Mouse (Mus musculus): ENCODE results near the gene Pdxk. TPM values are rescaled to one million over a fixed set of nuclear protein-coding genes. Genes with fewer than 3 reads are reported as not detected.

The Pdxk gene
- total and polyA plus RNA-seq, 3 experiments, result 4.3 to 6.8 (median 6.4) TPM

DNA sequence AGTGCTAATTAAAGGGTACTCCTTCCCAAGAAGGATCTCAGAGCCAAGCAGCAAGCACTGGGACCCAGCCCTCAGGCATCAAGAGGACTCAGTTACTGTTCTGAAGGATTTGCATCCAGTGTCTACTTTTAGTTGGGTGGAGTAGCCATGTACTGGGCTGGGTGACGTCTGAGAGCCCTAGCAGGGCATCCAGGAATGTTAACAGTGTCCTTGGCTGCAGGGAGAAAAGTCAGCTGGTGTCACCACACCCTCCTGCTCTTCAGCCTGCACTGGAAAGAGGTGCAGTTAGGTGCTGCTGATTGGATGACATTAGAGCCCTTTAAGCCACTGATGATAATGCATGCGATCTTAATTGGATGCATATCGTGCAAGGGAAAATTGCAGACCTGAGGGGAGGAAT, 31.9 kb downstream of the Pdxk start:
- Histone ChIP-seq H3K27me3 (replicated peaks) (no peaks in the 10 kb centered on the region), H3K27ac (ENCODE audit: insufficient read depth, low read depth) (no peak overlapping the region), H3K4me1 (ENCODE audit: control insufficient read depth in 1 of 2, insufficient read depth in 2 of 2) (peaks cover 14 to 35% of the 10 kb centered on the region in 2 experiments), H3K36me3 (replicated peaks in 1 of 2; ENCODE audit: control insufficient read depth in 1 of 2, insufficient read depth in 1 of 2, low read length in 1 of 2) (peaks cover 10 to 17% of the 10 kb centered on the region in 2 experiments), H3K4me2 (ENCODE audit: insufficient read depth, low read depth, poor library complexity, severe bottlenecking) (no peak overlapping the region), H3K4me3 (replicated peaks in 1 of 3; ENCODE audit: low read depth in 2 of 3, low read length in 2 of 3, poor library complexity in 1 of 3) (no peak overlapping the region), H3K9ac (ENCODE audit: insufficient read depth, low read depth) (no peak overlapping the region), H3K79me2 (replicated peaks; ENCODE audit: control insufficient read depth, extremely low read depth, insufficient read depth, poor library complexity, severe bottlenecking) (no peaks in the 10 kb centered on the region), H3K9me3 (replicated peaks; ENCODE audit: low read length) (no peaks in the 10 kb centered on the region)
- TF ChIP-seq TBP (conservative IDR thresholded peaks at IDR 0.05; ENCODE audit: low read depth, low read length), result no peak
- no peak for TF ChIP-seq MAFK (IDR thresholded peaks at IDR 0.05; ENCODE audit: insufficient replicate concordance, low read length)
- no peak for TF ChIP-seq CHD1 (IDR thresholded peaks at IDR 0.05; ENCODE audit: low read depth, low read length)
- TF ChIP-seq ETS1 (conservative IDR thresholded peaks at IDR 0.05; ENCODE audit: low read depth, low read length), result no peak
- TF ChIP-seq UBTF (IDR thresholded peaks at IDR 0.05; ENCODE audit: low read depth, low read length), result no peak
- no peak for DNase-seq (ENCODE audit: extremely low read depth)
- dilution Hi-C loops (cut with MboI; ENCODE audit: extremely low pct_ligation_motif_present, extremely low pct_unique_long_range_greater_than_20kb, low sequenced_read_pairs), result no loop called here
- in situ Hi-C loops (cut with MboI; ENCODE audit: low pct_ligation_motif_present, low pct_unique_long_range_greater_than_20kb, low sequenced_read_pairs), result no loop called here

DNA sequence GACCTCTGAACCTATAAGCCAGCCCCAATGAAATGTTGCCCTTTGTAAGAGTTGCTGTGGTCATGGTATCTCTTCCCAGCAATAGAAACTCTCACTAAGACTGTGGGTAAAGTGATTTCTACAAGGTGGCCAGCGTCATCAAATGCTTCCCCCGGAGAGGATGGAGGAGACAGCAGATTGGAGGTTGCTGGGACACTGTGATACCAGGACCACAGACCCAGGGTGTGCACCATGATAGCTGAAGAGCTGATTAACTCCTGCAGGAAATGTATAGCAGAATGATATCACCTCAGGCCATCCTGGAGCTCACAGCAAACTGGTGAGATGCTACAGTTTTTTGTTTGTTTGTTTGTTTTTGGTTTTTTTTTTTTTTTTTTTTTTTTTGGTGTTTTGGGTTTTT, 35.0 kb downstream of the Pdxk start:
- no peak overlapping the region for H3K27ac ChIP-seq (ENCODE audit: insufficient read depth, low read depth)
- H3K4me2 ChIP-seq (ENCODE audit: insufficient read depth, low read depth, poor library complexity, severe bottlenecking), result no peak overlapping the region
- DNase-seq (ENCODE audit: extremely low read depth), result no peak
- peaks cover 18 to 28% of the 10 kb centered on the region in 2 experiments for H3K36me3 ChIP-seq (replicated peaks in 1 of 2; ENCODE audit: control insufficient read depth in 1 of 2, insufficient read depth in 1 of 2, low read length in 1 of 2)
- no peak overlapping the region for H3K4me3 ChIP-seq (replicated peaks in 1 of 3; ENCODE audit: low read depth in 2 of 3, low read length in 2 of 3, poor library complexity in 1 of 3)
- dilution Hi-C loops (cut with MboI; ENCODE audit: extremely low pct_ligation_motif_present, extremely low pct_unique_long_range_greater_than_20kb, low sequenced_read_pairs), result no loop called here
- H3K9ac ChIP-seq (ENCODE audit: insufficient read depth, low read depth), result no peak overlapping the region
- H3K79me2 ChIP-seq (replicated peaks; ENCODE audit: control insufficient read depth, extremely low read depth, insufficient read depth, poor library complexity, severe bottlenecking), result no peaks in the 10 kb centered on the region
- in situ Hi-C loops (cut with MboI; ENCODE audit: low pct_ligation_motif_present, low pct_unique_long_range_greater_than_20kb, low sequenced_read_pairs), result no loop called here
- H3K9me3 ChIP-seq (replicated peaks; ENCODE audit: low read length), result no peaks in the 10 kb centered on the region
- TF ChIP-seq JUND (conservative IDR thresholded peaks at IDR 0.05; ENCODE audit: low read depth, low read length) (no peak), BHLHE40 (IDR thresholded peaks at IDR 0.05; ENCODE audit: low read depth, low read length) (no peak), RAD21 (IDR thresholded peaks at IDR 0.05; ENCODE audit: low read depth, low read length) (no peak), TCF12 (IDR thresholded peaks at IDR 0.05; ENCODE audit: low read depth, low read length) (no peak), GABPA (IDR thresholded peaks at IDR 0.05; ENCODE audit: insufficient replicate concordance, low read depth, low read length) (no peak), ETS1 (conservative IDR thresholded peaks at IDR 0.05; ENCODE audit: low read depth, low read length) (no peak), UBTF (IDR thresholded peaks at IDR 0.05; ENCODE audit: low read depth, low read length) (no peak), MEF2A (IDR thresholded peaks at IDR 0.05; ENCODE audit: borderline replicate concordance, low read depth, low read length) (no peak), MAFK (IDR thresholded peaks at IDR 0.05; ENCODE audit: insufficient replicate concordance, low read length) (no peak), EP300 (IDR thresholded peaks at IDR 0.05; ENCODE audit: low read length) (no peak), IRF4 (IDR thresholded peaks at IDR 0.05; ENCODE audit: low read depth, low read length) (no peak), ZC3H11A (IDR thresholded peaks at IDR 0.05; ENCODE audit: low read depth, low read length) (no peak), SIN3A (IDR thresholded peaks at IDR 0.05; ENCODE audit: low read length) (no peak)
- H3K27me3 ChIP-seq (replicated peaks), result no peaks in the 10 kb centered on the region
- peaks cover 11 to 39% of the 10 kb centered on the region in 2 experiments for H3K4me1 ChIP-seq (ENCODE audit: control insufficient read depth in 1 of 2, insufficient read depth in 2 of 2)
